In the genomic region with DNA sequence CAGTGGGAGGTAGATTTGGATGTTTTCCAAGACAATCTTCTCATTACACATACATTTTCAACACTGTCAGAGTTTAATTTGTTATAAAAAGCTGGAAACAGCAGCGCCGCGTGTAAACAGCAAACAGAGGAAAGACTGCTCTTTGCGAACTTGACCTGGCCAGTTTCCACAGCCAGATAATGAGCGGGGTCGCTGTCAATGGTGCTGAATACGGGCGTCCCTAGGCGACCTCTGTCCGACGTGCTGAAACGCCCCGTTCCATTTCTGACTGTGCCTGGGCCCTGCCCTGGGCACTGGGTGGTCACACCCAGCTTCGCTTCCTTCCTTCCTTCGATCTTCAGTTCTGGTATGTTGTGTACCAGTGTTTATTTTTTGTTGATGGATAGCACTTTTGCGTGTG, we compare ENCODE assay signal across 8 mouse cellular contexts. TPM values are rescaled to one million over a fixed set of nuclear protein-coding genes. Genes with fewer than 3 reads are reported as not detected.
DNase-seq lines count a peak whose midpoint lies in the region.

No protein-coding gene starts in this region.

- intact Hi-C loops in left cerebral cortex, postnatal 4 days (cut with DNase I), result no loop called here
- intact Hi-C loops in heart, postnatal 14 days (cut with DNase I), result no loop called here

- DNase-seq in left cerebral cortex, postnatal 4 days, result peak; percentile 36
- no peak for DNase-seq in left cerebral cortex, adult 8-10 months (ENCODE audit: low spot score in 2 of 2)
- peak; percentile 14 for DNase-seq in adrenal gland, adult 8-10 months
- peak; percentile 69 to 80 for DNase-seq in heart, postnatal 14 days
- peak; percentile 64 for DNase-seq in liver
- DNase-seq in retina, postnatal 1 day, result peak; percentile 76
- DNase-seq in layer of hippocampus, adult 18-20 months (ENCODE audit: low spot score in 2 of 2), result no peak
- DNase-seq in left cerebral cortex, adult 18-20 months (ENCODE audit: low spot score in 2 of 2), result no peak

RNA-seq across cellular contexts. Expression of gene Disp3, which starts 58.1 kb away (rescaled TPM):
- total RNA-seq in left cerebral cortex, postnatal 4 days (2021), result 10 to 100 TPM; 12.9 to 18.3 TPM
- 10 to 100 TPM; 23.4 to 28.3 (median 26.2) TPM for total RNA-seq in left cerebral cortex, adult 8-10 months (2022)
- total RNA-seq in adrenal gland, adult 8-10 months (2022), result under 1 TPM; 0.42 to 0.68 (median 0.66) TPM
- total RNA-seq in heart, postnatal 14 days (2021), result not detected
- total RNA-seq in layer of hippocampus, adult 18-20 months (2021), result 10 to 100 TPM; 34.2 to 37.7 TPM
- 10 to 100 TPM; 23.4 to 30.0 TPM for total RNA-seq in left cerebral cortex, adult 18-20 months (2021)

Comparison
In these comparisons a context has a peak if more than half of its experiments do, and no peak if none do; other contexts are left out.
1. DNase-seq: peak in left cerebral cortex, postnatal 4 days (single experiment), adrenal gland, adult 8-10 months (single experiment), heart, postnatal 14 days (2 of 2), liver (single experiment) and retina, postnatal 1 day (single experiment); none in left cerebral cortex, adult 8-10 months (0 of 2), layer of hippocampus, adult 18-20 months (0 of 2) and left cerebral cortex, adult 18-20 months (0 of 2).
2. RNA of gene Disp3, which starts 58.1 kb away (total RNA-seq): 34.2 to 37.7 TPM in layer of hippocampus, adult 18-20 months, 23.4 to 30.0 TPM in left cerebral cortex, adult 18-20 months, 23.4 to 28.3 TPM in left cerebral cortex, adult 8-10 months and 12.9 to 18.3 TPM in left cerebral cortex, postnatal 4 days; 0.42 to 0.68 TPM in adrenal gland, adult 8-10 months and not detected in heart, postnatal 14 days; every median in the first group is over 4 times any median in the second.